Mouse (Mus musculus) heart, embryonic 16.5 days (tissue): ENCODE results near the gene Cmtm7. TPM values are rescaled to one million over a fixed set of nuclear protein-coding genes. Genes with fewer than 3 reads are reported as not detected.

Source experiments
- ATAC-seq: fragments of 200-750 bp; cut with Nextera tagmentation; replicated peaks from 2 replicates; pipeline ENCODE4 v1.8.0; 2017; ENCODE audit warnings: moderate number of reproducible peaks; ENCODE audit not compliant: insufficient read depth, low FRiP score; ENCODE audit errors: extremely low read depth
- H3K27ac ChIP-seq: fragments of 300-500 bp; sonication (generic); 2 replicates; pipeline ENCODE4 v1.5.1; 2014; ENCODE audit warnings: mild to moderate bottlenecking, low read length, control low read depth, moderate library complexity
- H3K27me3 ChIP-seq: fragments of 300-500 bp; sonication (generic); 2 replicates; pipeline ENCODE4 v1.6.1; 2014; ENCODE audit warnings: low read length, mixed read lengths; ENCODE audit not compliant: control insufficient read depth, insufficient read depth
- H3K36me3 ChIP-seq: fragments of 300-500 bp; sonication (generic); 2 replicates; pipeline ENCODE4 v1.6.1; 2014; ENCODE audit not compliant: control insufficient read depth, insufficient read depth
- H3K4me1 ChIP-seq: fragments of 300-500 bp; sonication (generic); 2 replicates; pipeline ENCODE4 v1.6.1; 2014; ENCODE audit warnings: low read length, mixed read lengths; ENCODE audit not compliant: control insufficient read depth, insufficient read depth
- H3K4me2 ChIP-seq: fragments of 300-500 bp; sonication (generic); 2 replicates; pipeline ENCODE4 v1.6.1; 2014; ENCODE audit warnings: low read depth, mild to moderate bottlenecking, control low read depth, low read length
- H3K4me3 ChIP-seq: fragments of 300-500 bp; sonication (generic); 2 replicates; pipeline ENCODE4 v1.5.1; 2014; ENCODE audit warnings: mild to moderate bottlenecking, control low read depth, low read length
- H3K9ac ChIP-seq: fragments of 300-500 bp; sonication (generic); 2 replicates; pipeline ENCODE4 v1.6.1; 2014; ENCODE audit warnings: low read length, control low read depth
- H3K9me3 ChIP-seq: fragments of 300-500 bp; sonication (generic); replicated peaks from 2 replicates; pipeline ENCODE4 v1.6.1; 2016; ENCODE audit warnings: low read length; ENCODE audit not compliant: control insufficient read depth
- WGBS: fragments of 180-500 bp; shearing (Covaris S2); extraction: QIAGEN DNeasy Blood & Tissue Kit; methylation state at CpG from one replicate; pipeline ENCODE4 v1.1.7; 2014; 5-methylcytosine and 5-hydroxymethylcytosine counted together
- polyA plus RNA-seq: library from polyadenylated mRNA; unstranded; fragments of >200 nt; fragmentation: Nextera tagmentation; extraction: Ambion mirVana; gene quantifications from 2 replicates; pipeline ENCODE4 v1.2.1, GENCODE M21; 2015

Cmtm7 gene
- polyA plus RNA-seq, 1 experiment from 2014 or later = 138 TPM

DNA sequence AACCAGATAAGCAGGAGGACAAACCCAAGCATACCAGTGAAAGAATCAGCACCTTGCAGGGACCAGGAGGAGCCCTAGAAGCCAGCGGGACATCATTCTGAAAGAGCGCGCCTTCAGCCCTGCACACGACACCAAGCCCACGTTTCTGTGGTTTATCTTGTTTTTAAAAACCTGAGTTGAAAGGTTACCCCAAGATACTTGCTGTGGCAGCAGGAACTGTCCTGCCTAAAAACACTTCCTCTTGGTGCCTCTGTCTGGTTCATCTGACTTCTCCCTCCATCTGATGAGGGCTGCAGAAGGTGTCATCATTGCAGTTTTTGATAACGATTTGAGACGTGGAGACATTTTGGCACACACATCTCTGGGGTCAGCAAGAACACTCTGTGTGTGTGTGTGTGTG lies 6.1 kb upstream of the Cmtm7 start:
- Histone ChIP-seq H3K9ac (no peak overlapping the region), H3K9me3 (no peaks in the 10 kb centered on the region), H3K4me2 (no peak overlapping the region), H3K4me1 (peaks cover 6% of the 10 kb centered on the region; the same call in 1 of the 2 replicates), H3K27me3 (no peaks in the 10 kb centered on the region), H3K27ac (no peak overlapping the region), H3K4me3 (no peak overlapping the region), H3K36me3 (no peaks in the 10 kb centered on the region)
- 83% methylated on average over 7 of the region's 7 CpGs for WGBS
- no peak for ATAC-seq

DNA sequence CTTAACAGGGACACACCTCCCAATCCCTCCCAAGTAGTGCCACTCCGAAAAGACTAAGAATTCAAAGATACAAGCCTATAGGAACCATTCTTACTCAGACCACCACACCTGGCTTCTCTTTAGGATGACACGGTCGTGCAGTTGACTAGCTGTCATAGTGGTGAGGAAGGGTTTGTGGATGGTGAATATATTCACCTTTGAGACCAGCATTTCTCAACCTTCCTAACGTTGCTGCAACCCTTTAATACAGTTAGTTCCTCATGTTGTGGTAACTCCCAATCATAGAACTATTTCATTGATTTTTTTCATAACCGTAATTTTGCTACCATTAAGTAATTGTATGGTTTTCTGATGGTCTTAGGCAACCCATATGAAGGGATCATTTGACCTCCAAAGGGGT lies 5.5 kb upstream of the Cmtm7 start:
- no peak overlapping the region for H3K4me3 ChIP-seq
- no peak for ATAC-seq
- WGBS = 95% methylated on average over 5 of the region's 5 CpGs
- no peak overlapping the region for H3K9ac ChIP-seq
- H3K27ac ChIP-seq = no peak overlapping the region
- no peaks in the 10 kb centered on the region for H3K36me3 ChIP-seq
- no peaks in the 10 kb centered on the region for H3K27me3 ChIP-seq
- H3K9me3 ChIP-seq = no peaks in the 10 kb centered on the region
- H3K4me1 ChIP-seq = peaks cover 6% of the 10 kb centered on the region; the same call in 1 of the 2 replicates
- no peak overlapping the region for H3K4me2 ChIP-seq

GRCm38 (mm10) chr9:114785432-114786125 lies 3.9 kb upstream of the Cmtm7 start:
- 16% methylated on average over 16 of the region's 16 CpGs for WGBS
- Histone ChIP-seq H3K4me1 (peaks cover 8% of the 10 kb centered on the region), H3K9me3 (no peaks in the 10 kb centered on the region), H3K36me3 (no peaks in the 10 kb centered on the region), H3K4me3 (no peak overlapping the region), H3K4me2 (peak overlapping the region; percentile 11; the same call in 1 of the 2 replicates), H3K9ac (no peak overlapping the region), H3K27ac (no peak overlapping the region), H3K27me3 (no peaks in the 10 kb centered on the region)
- no peak for ATAC-seq

DNA sequence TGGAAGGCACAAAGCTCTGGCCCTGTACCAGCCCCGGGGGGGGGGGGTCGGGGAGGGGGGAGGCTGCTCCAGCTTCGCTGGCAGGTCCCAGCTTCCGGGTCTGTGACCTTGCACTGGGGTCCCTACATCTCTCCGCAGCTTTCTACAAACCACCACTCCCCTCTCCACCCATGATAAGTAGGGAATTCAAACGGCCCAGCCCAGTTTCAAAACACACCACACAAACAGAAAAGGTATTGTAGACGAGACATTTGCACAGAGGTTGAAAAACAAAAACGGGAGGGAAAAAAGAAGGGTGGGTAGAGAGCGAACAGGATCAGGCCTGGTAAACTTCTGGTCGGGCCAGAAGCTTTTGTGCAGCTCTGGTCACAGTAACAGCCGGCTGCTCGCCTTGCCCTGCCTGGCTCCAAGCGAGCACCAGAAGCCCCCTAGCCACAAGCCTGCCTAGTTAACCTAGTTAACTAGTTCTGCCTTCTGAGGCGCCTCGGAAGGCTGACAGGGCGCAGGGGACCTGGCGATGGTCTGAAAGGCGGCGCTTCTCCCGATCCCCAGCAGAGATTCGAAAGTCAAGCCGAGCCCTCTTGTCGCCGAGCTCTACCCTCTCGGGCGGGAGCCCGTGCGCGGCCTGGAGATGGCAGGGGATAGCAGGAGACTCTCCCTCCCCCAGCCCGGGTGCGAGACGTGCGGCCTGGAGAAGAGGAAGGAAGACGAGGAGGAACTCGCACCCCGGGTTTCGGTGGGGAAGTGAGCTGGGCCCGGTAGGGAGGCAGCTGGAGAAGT lies 720 bp downstream of the Cmtm7 start:
- Histone ChIP-seq H3K4me2 (peak overlapping the region; percentile 76), H3K27ac (peak overlapping the region; percentile 92), H3K27me3 (no peaks in the 10 kb centered on the region), H3K9me3 (no peaks in the 10 kb centered on the region), H3K4me1 (peaks cover 20% of the 10 kb centered on the region), H3K36me3 (no peaks in the 10 kb centered on the region), H3K9ac (peak overlapping the region; percentile 93), H3K4me3 (peak overlapping the region; percentile 66)
- peak; percentile 33 for ATAC-seq
- under 1% methylated on average over 38 of the region's 38 CpGs for WGBS

DNA sequence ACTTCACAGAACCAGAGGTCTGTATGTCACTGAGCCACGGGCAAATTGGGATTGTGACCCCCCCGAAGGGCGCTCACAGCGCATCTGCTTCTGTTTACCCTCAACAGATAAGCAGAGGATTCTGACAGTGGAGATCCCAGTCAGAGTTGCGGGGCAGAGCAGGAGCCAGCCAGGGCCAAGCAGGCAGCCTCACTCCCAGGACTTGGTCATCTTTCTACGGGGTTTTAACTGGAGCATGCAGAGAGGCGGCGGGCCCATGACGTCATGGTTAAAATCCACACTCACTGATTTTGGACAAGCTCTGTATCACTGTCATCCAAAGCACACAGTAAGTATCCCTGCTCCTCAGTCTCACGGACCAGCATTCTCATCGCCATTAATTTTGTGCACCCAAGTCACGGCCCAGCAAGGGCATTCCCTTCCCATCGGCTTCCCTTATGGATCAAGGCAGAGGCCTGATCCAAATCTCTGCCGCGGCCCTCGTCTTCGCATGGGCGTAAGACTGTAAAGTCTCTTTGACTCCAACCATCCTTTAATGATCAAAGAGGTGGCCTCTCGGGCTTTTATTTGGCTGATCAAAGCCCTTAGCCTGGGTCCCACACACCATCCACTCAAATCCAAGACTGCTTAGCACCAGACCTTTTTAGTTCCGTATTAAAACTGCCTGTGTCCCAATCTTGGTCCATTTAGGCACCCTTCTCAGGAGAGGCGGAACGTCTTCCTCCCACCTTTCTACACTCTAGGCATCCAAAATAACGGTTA lies 1.5 kb downstream of the Cmtm7 start:
- ATAC-seq = no peak
- Histone ChIP-seq H3K9ac (peak overlapping the region; percentile 93), H3K4me1 (peaks cover 19% of the 10 kb centered on the region), H3K36me3 (no peaks in the 10 kb centered on the region), H3K27me3 (no peaks in the 10 kb centered on the region), H3K4me2 (peak overlapping the region; percentile 76), H3K9me3 (no peaks in the 10 kb centered on the region), H3K27ac (peak overlapping the region; percentile 92), H3K4me3 (peak overlapping the region; percentile 66)
- WGBS = 24% methylated on average over 23 of the region's 23 CpGs

DNA sequence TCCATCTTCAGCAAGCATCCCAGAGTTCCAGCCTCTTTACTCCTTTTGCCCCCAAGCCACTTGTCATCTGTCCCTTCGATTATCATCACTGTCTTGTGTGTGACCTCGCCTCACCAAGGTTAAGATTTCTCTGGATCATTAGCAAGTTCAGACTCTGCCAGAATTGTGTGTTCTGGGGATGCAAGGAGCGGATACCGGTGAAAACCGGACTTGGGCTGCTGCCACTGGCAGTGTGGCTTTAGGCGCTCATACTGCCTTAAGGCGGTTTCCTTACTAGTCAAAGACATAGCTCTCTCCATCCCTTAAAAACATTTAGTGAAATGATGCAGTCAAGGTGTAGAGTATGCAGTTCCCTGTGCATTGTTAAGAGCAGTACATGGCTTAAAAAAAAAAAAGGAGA lies 2.8 kb downstream of the Cmtm7 start:
- ATAC-seq = no peak
- no peaks in the 10 kb centered on the region for H3K36me3 ChIP-seq
- no peaks in the 10 kb centered on the region for H3K9me3 ChIP-seq
- H3K4me2 ChIP-seq = no peak overlapping the region
- H3K27ac ChIP-seq = 0 out of 2 replicates have a peak overlapping the region, but pooled peaks have one; percentile 8
- no peak overlapping the region for H3K4me3 ChIP-seq
- 88% methylated on average over 7 of the region's 7 CpGs for WGBS
- H3K9ac ChIP-seq = no peak overlapping the region
- H3K4me1 ChIP-seq = peaks cover 21% of the 10 kb centered on the region
- H3K27me3 ChIP-seq = no peaks in the 10 kb centered on the region

DNA sequence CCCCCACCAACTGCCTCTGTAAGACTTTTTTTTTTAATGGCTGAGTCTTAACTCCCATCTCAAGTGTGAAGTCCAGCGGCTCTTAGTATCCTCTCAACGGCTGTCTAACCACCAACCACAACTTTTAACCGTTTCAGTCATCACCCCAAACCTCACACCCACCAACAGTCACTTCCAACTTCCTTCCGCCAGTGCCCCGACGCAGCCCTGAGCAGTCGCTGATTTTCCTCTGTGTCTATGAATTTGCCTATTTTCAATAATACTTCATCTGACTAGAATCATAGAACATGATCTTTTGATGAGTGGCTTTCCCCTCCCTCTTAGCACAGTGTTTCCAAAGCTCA lies 3.6 kb downstream of the Cmtm7 start:
- H3K9me3 ChIP-seq = no peaks in the 10 kb centered on the region
- WGBS = 65% methylated on average over 7 of the region's 7 CpGs

DNA sequence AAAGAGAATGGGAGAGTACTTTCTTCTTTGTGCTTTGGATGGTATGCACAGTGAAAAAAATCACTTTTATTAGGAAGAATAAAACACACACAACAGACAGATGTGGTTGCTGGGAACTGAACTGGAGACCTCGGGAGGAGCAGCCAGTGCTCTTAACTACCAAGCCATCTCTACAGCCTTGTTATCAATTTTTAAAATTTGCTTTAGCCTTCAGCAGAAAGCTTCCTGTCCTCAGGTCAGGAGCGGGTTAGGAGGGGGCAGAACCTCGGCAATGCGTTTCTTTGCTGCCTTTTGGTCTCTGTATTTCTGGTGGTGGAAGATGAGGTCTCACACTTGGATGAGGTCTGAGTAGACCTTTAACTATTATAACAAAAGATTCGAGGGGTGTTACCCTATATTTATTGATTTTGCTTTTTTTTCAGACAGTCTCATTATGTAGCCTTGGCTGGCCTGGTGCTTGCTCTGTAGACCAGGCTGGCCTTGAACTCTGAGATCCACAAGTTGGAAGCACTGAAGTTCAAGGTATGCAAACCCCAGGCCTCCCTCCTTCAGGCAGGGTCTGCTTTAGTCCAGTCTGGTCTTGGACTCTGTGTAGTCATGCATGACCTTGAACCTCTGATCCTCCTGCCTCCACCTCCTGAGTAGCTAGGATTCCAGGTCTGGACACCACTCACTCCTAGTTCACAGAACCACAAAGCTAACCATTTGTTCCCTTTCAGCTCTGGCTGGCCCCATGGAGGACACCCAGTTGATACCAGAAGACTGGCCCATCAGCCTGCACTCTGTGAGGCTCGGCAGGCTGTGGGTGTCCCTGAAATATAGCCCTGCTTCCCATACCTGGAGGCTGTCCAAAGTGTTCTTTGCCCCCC lies 4.2 kb downstream of the Cmtm7 start:
- no peak for ATAC-seq
- Histone ChIP-seq H3K27me3 (no peaks in the 10 kb centered on the region), H3K4me3 (no peak overlapping the region), H3K9me3 (peaks cover under 1% of the 10 kb centered on the region; the same call in 1 of the 2 replicates), H3K4me1 (peaks cover 21% of the 10 kb centered on the region), H3K36me3 (0 out of 2 replicates have a peak, but pooled peaks cover 2% of the 10 kb centered on the region), H3K9ac (no peak overlapping the region), H3K27ac (peak overlapping the region; percentile 22; the same call in 1 of the 2 replicates), H3K4me2 (peak overlapping the region; percentile 7)
- WGBS = 59% methylated on average over 6 of the region's 6 CpGs

More for the DNA sequence above, 3.6 kb downstream of the Cmtm7 start:
- Histone ChIP-seq H3K4me3 (no peak overlapping the region), H3K36me3 (no peaks in the 10 kb centered on the region), H3K9ac (no peak overlapping the region), H3K27me3 (no peaks in the 10 kb centered on the region), H3K27ac (peak overlapping the region; percentile 22; the same call in 1 of the 2 replicates), H3K4me1 (peaks cover 21% of the 10 kb centered on the region), H3K4me2 (peak overlapping the region; percentile 7; the same call in 1 of the 2 replicates)
- no peak for ATAC-seq
